Mouse (Mus musculus) effector memory CD4-positive, alpha-beta T cell, adult 7 months (primary cell): ENCODE measurements around the gene Fastkd5. TPM values are rescaled to one million over a fixed set of nuclear protein-coding genes. Genes with fewer than 3 reads are reported as not detected.

Experiments
- polyA plus RNA-seq: library from polyadenylated mRNA; unstranded; fragments of 100-300 nt; shearing (Covaris generic); gene quantifications from one replicate; pipeline ENCODE4 v1.2.1, GENCODE M21; 2017

The Fastkd5 gene
- polyA plus RNA-seq: 7.9 TPM

GRCm38 (mm10) chr2:130629839-130630203, at the start of gene Fastkd5, which contains the start of gene Ubox5:
Gene Fastkd5 (minus strand): TSS chr2:130630027.
Gene Ubox5 (minus strand): TSS chr2:130630038.

GRCm38 (mm10) chr2:130667559-130667958, 37.7 kb upstream of the Fastkd5 start, which contains the start of gene Itpa:
Gene Itpa (plus strand): TSS chr2:130667610.

GRCm38 (mm10) chr2:130664102-130664701, 34.4 kb upstream of the Fastkd5 start, which contains the start of gene Ddrgk1:
Gene Ddrgk1 (minus strand): TSS chr2:130664659.

DNA sequence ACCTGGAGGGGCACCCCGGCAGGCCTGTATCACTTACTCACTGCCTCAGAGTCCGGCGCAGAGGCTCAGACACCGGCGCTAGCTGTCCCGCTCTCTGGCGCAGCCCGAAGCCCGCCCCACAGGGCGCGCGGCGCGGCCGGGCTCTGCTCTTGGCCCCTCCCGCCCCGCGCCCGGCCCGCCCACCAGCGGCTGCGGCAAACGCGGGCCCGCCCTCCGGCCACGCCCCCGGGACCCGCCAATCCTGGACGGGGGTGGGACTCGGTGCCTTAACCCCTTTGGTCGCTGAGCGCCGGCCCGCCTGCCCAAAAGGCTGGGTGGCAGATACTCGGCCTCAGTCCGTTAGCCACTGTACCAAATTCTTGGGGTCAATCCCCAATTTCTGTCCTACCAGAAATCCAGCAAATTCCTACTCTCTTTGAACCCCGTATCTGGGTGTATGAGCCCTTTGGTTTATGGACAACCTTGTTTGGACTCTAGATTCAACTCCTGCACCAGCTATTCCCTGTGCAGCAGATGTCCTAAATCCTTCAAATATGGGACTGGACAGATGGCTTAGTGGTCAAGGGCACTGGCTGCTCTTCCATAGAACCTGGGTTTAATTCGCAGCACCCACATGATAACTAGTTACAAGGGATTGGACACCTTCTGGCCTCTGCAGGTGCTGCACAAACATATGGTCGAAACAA, 13.0 kb upstream of the Fastkd5 start, which contains the start of gene Lzts3:
TSS of gene Lzts3 (minus strand) at position 120 of the 686 bp plus-strand sequence.

DNA sequence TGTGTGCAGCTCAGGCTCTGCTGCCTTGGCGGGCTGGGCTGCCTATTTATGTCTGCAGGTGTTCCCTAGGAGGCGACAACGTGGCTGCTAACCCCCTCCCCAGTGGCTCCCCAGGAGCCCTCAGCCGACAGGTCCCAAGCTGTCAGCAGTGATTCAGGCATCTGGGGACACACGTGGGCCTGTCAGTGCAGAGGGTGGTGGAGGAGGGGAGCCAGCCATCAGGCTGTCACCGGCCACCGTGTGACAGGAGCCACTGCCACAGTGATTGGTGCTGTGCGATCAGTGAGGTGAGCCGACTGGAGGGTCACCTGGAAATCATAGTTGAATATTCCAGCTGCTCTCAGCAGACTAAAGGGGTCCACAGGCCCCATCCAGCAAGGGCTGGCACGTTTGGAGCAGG, 47.3 kb downstream of the Fastkd5 start, which contains the start of gene Avp:
TSS of gene Avp (minus strand) at position 3 of the 400 bp plus-strand sequence.

DNA sequence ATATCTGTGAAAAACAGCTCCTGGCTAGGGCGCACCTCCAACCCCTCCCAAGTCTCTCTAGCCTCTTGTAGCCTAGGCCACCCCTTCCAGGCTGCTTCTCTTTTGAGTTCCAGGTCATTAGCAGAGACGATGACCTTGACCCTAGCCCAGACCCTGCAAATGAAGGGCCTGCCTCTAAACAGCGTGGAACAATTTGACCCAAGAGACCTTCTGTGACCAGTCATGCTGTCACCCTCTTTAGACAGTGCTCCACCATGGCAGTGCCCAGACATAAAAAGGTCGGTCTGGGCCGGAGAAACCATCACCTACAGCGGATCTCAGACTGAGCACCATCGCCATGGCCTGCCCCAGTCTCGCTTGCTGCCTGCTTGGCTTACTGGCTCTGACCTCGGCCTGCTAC, 54.0 kb downstream of the Fastkd5 start, which contains the start of gene Oxt:
TSS of gene Oxt (plus strand) at position 301 of the 400 bp plus-strand sequence.

Other genes with a start within 250 kb of the Fastkd5 start
- gene Cpxm1, start 232.5 kb downstream of the Fastkd5 start, polyA plus RNA-seq: 0.32 TPM
- gene Gm28372, start 224.8 kb downstream of the Fastkd5 start, polyA plus RNA-seq: not detected
- not detected for gene 1700020A23Rik, start 224.8 kb downstream of the Fastkd5 start, polyA plus RNA-seq
- gene Tmem239, start 223.5 kb downstream of the Fastkd5 start, polyA plus RNA-seq: not detected
- gene Vps16, start 205.7 kb downstream of the Fastkd5 start, polyA plus RNA-seq: 266 TPM
- 13.9 TPM for gene Pced1a, start 205.3 kb downstream of the Fastkd5 start, polyA plus RNA-seq
- gene Ptpra, start 179.7 kb downstream of the Fastkd5 start, polyA plus RNA-seq: 142 TPM
- gene Mrps26, start 66.3 kb downstream of the Fastkd5 start, polyA plus RNA-seq: 46.4 TPM
- 1.3 TPM for gene Oxt, start 53.9 kb downstream of the Fastkd5 start, polyA plus RNA-seq
- gene Avp, start 47.5 kb downstream of the Fastkd5 start, polyA plus RNA-seq: not detected
- gene Ubox5, start within 50 bp of the Fastkd5 start, polyA plus RNA-seq: 3.4 TPM
- gene Lzts3, start 12.8 kb upstream of the Fastkd5 start, polyA plus RNA-seq: 2.0 TPM
- gene Ddrgk1, start 34.6 kb upstream of the Fastkd5 start, polyA plus RNA-seq: 136 TPM
- gene Itpa, start 37.6 kb upstream of the Fastkd5 start, polyA plus RNA-seq: 18.0 TPM
- gene Slc4a11, start 67.5 kb upstream of the Fastkd5 start, polyA plus RNA-seq: 0.76 TPM